Mouse (Mus musculus) c-Kit-negative CD71-positive TER-119-positive erythroid progenitor cells, embryonic 14.5 days (primary cell): ENCODE data around the gene Cuta.

ENCODE experiments used
- DNase-seq: peaks from one replicate; pipeline ENCODE4 v3.0.0-alpha.2; 2013; ENCODE audit warnings: low read depth, low spot score

The Cuta gene

DNA sequence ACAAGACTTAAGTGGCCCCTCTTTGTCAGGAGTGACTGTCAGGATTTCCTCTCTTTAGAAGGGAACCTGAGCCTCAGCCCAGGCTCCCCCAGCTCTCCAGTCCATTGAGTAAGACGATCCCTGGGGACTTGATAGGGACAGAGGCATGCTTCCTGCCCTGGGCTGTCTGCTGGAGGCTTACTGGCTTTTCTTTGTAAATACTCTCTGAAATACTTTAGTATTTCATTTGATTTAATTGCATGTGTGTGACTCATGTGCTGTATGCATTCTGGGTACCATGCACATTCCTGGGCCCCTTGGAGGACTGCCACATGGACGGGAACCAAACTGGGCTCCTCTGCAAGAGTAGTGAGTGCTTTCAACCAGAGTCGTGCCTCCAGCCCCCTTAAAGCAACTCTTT, 51.4 kb downstream of the Cuta start:
- no peak for DNase-seq

DNA sequence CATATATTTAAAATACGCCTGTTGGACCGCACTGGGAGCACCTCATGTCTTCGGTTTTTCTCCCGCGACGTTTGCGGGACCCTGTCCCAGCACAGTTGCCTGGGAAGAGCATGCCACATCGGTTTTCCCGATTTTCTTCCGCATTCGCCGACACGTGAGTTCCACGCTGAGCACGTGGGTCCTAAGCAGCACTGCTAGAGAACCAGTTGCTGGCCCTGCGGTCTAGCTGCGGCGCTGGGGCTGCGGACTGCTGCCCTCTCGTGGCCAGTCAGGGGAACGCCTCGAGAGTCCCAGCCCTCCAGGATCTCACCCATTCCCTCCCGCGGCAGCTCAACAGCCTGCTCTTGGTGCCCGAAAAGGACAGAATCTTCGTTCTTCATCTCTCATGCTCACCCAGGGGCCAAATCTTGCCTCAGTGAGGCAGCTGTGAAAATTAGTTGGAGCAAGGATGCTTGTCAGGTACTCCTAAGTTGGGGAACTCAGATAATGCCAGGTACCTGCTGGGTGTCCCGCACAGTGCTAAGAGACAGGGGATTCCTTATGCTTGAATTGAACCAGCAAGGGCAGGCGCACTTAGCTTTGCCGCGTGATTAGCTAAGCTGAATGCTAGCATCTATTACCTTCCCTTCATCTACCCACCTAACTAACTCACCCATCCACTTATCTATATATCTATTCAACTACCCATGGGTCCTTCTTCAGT, 53.2 kb downstream of the Cuta start:
- peak; percentile 66 for DNase-seq

DNA sequence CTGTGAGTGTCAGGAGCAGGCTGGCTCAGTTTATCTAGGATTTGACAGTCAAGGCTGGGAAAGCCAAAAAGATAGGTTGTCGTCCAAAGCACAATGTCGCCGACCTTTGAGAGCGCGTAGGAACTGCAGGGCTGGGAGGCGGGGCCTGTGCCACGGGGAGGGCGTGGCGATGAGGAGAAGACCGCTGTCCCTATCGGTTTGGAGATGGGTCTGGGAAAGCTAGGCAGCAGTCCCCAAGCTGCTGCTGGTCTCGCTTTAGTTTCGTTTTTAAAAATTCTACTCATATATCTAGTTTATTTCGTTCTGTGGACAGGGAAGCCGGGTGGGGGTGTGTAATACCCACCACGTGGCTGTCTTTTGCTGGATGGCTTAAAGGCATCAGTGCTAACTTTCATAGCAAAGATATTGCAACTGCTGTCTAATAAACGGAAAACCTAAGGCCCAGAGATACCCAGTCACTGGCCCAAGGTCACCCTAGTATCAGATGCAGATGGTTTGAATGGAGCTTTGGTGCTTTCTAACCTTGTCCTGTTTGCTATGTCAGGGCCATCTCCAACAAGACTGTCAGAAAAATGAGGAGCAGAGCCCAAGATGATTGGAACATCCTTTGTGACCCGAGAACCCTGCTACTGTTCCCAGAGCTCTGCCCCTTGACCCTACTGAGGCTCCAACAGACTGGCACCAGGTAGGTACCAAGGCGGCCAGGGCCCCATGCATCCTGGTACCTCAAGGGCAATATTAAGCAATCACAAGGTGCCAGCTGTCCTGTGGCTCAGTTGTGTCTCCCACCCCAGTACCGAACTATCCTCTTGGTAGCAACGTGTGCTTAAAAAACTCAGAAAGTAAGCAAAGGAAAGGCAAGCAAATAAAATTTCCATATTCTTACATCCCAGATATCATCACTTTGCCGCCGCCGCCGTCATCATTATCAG, 54.1 kb downstream of the Cuta start:
- peak; percentile 78 for DNase-seq
